Comparison of ENCODE assay signal across 9 mouse cellular contexts in the genomic region with DNA sequence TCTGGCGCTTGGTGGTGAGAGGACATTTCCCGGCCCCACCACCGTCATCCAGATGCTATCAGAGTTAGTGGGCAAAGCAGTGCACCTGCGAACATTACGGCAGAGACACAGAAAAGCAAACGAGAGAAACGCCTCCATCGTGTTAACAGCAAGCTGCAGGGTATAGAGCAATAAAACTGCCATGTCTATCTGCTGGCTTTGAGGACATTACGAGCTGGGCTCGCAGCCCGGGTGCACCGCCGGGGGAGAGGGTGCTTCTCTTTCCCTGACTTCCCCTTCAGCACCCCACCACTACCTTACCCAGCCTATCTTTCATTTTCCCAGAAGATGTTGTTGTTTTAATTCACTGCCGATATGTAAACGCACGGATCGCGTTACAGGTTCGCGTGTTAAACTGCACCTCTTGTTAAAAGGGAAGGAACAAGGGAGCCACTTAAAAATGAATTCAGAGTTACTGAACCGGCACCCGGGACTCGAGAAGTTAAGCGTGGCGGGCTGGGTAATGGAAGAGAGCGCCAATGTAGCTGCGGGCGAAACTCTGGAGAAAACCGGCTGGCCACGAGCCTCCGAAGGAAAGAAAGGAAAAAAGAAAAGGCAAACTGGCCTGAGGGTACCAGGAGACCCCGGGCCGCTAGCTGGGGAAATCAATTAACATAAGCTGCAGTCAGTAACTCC. TPM values are rescaled to one million over a fixed set of nuclear protein-coding genes. Genes with fewer than 3 reads are reported as not detected.
DNase-seq lines count a peak whose midpoint lies in the region; ATAC-seq and TF ChIP-seq lines count a peak whose summit lies in the region.
"Had no signal": no experiment of that assay in that cellular context is flagged by ENCODE, and none has a peak within 500 bp of the region (broad histone marks: within the 10 kb centered on the region; RNA-seq: fewer than 3 reads in every experiment).

No protein-coding gene starts in this region.

- no peak for TF ChIP-seq CTCF in E14TG2a.4 (conservative IDR thresholded peaks at IDR 0.05; ENCODE audit: low read length)

- peak overlapping the region; percentile 57 for H3K4me2 ChIP-seq in heart, embryonic 13.5 days
- H3K4me2 ChIP-seq in embryonic facial prominence, embryonic 15.5 days (replicated peaks), result peak overlapping the region; percentile 39
- 0 out of 2 replicates have a peak overlapping the region, but pooled peaks have one; percentile 7 for H3K4me2 ChIP-seq in limb, embryonic 11.5 days (ENCODE audit: low read depth, severe bottlenecking)

- H3K9ac ChIP-seq in heart, embryonic 13.5 days, result no peak overlapping the region
- no peak overlapping the region for H3K9ac ChIP-seq in embryonic facial prominence, embryonic 15.5 days
- no peak overlapping the region for H3K9ac ChIP-seq in limb, embryonic 11.5 days (ENCODE audit: low read length)

- peak overlapping the region; percentile 36 for H3K4me3 ChIP-seq in heart, embryonic 13.5 days
- peak overlapping the region; percentile 52 for H3K4me3 ChIP-seq in E14TG2a.4 (replicated peaks; ENCODE audit: low read length)
- peak overlapping the region; percentile 30 for H3K4me3 ChIP-seq in embryonic facial prominence, embryonic 15.5 days (replicated peaks)
- no peak overlapping the region for H3K4me3 ChIP-seq in limb, embryonic 11.5 days (ENCODE audit: low read depth, low read length)

- H3K4me1 ChIP-seq in heart, embryonic 13.5 days, result peaks cover 38% of the 10 kb centered on the region
- H3K4me1 ChIP-seq in E14TG2a.4 (replicated peaks; ENCODE audit: low read depth, low read length), result peaks cover 67% of the 10 kb centered on the region
- H3K4me1 ChIP-seq in embryonic facial prominence, embryonic 15.5 days, result peaks cover 44% of the 10 kb centered on the region
- no peaks in the 10 kb centered on the region; the same call in 1 of the 2 replicates for H3K4me1 ChIP-seq in limb, embryonic 11.5 days (ENCODE audit: control insufficient read depth, insufficient read depth, low read length)

- H3K9me3 ChIP-seq in heart, embryonic 13.5 days, result no peaks in the 10 kb centered on the region
- no peaks in the 10 kb centered on the region for H3K9me3 ChIP-seq in E14TG2a.4 (ENCODE audit: low read length)
- no peaks in the 10 kb centered on the region for H3K9me3 ChIP-seq in embryonic facial prominence, embryonic 15.5 days (replicated peaks)
- H3K9me3 ChIP-seq in limb, embryonic 11.5 days (ENCODE audit: control insufficient read depth, low read length), result no peaks in the 10 kb centered on the region

- peaks cover 95% of the 10 kb centered on the region for H3K27me3 ChIP-seq in heart, embryonic 13.5 days (replicated peaks)
- H3K27me3 ChIP-seq in E14TG2a.4 (ENCODE audit: insufficient read depth, low read length), result peaks cover 92% of the 10 kb centered on the region
- peaks cover 89% of the 10 kb centered on the region for H3K27me3 ChIP-seq in embryonic facial prominence, embryonic 15.5 days
- H3K27me3 ChIP-seq in limb, embryonic 11.5 days (ENCODE audit: control insufficient read depth, insufficient read depth, low read length), result peaks cover 75% of the 10 kb centered on the region

- DNase-seq in heart, adult 8-10 months (ENCODE audit: low spot score), result no peak
- peak; percentile 63 for DNase-seq in limb, embryonic 11.5 days (ENCODE audit: low spot score)
- no peak for DNase-seq in cerebellum, adult 11-12 months
- no peak for DNase-seq in urinary bladder, postnatal 4 days (ENCODE audit: low spot score in 2 of 2)
- no peak for DNase-seq in right cerebral cortex, adult 2 months (ENCODE audit: low spot score in 2 of 2)
- DNase-seq: lung, postnatal 10 days had no signal

- no peak for ATAC-seq in heart, embryonic 13.5 days (ENCODE audit: extremely low read depth, insufficient number of reproducible peaks, low FRiP score, low TSS enrichment)
- no peak for ATAC-seq in embryonic facial prominence, embryonic 15.5 days (ENCODE audit: insufficient number of reproducible peaks, low FRiP score, low TSS enrichment, low read depth)
- no peak for ATAC-seq in limb, embryonic 11.5 days (ENCODE audit: insufficient number of reproducible peaks, low FRiP score, low TSS enrichment, low read depth)

- H3K27ac ChIP-seq in heart, embryonic 13.5 days (replicated peaks), result no peak overlapping the region
- peak overlapping the region; percentile 3; the same call in 1 of the 2 replicates for H3K27ac ChIP-seq in embryonic facial prominence, embryonic 15.5 days (replicated peaks)
- no peak overlapping the region for H3K27ac ChIP-seq in limb, embryonic 11.5 days (replicated peaks; ENCODE audit: low read depth, low read length)

- H3K36me3 ChIP-seq in heart, embryonic 13.5 days, result no peaks in the 10 kb centered on the region
- no peaks in the 10 kb centered on the region for H3K36me3 ChIP-seq in E14TG2a.4 (ENCODE audit: insufficient read depth, low read length)
- H3K36me3 ChIP-seq in embryonic facial prominence, embryonic 15.5 days, result no peaks in the 10 kb centered on the region
- no peaks in the 10 kb centered on the region for H3K36me3 ChIP-seq in limb, embryonic 11.5 days (ENCODE audit: control insufficient read depth, insufficient read depth, low read length)

- under 1% methylated on average over 33 of the region's 33 CpGs for WGBS in heart, embryonic 13.5 days
- WGBS in embryonic facial prominence, embryonic 15.5 days, result under 1% methylated on average over 33 of the region's 33 CpGs
- under 1% methylated on average over 33 of the region's 33 CpGs for WGBS in limb, embryonic 11.5 days

RNA-seq across cellular contexts. Expression of gene Dlx6, which starts 2.6 kb away (rescaled TPM):
- polyA plus RNA-seq in heart, embryonic 13.5 days (2015; fragmentation: Nextera tagmentation; extraction: Ambion mirVana), result not detected in 2 replicates
- not detected for total RNA-seq in heart, adult 8-10 months (2022)
- polyA plus RNA-seq in embryonic facial prominence, embryonic 15.5 days (2015; fragmentation: Nextera tagmentation; extraction: Ambion mirVana), result 2.7 and 3.2 TPM in 2 replicates
- polyA plus RNA-seq in limb, embryonic 11.5 days (2014; fragmentation: Nextera tagmentation; extraction: Ambion mirVana), result 0.36 and 0.89 TPM in 2 replicates

RNA-seq across cellular contexts. Expression of gene Dlx5, which starts 21.3 kb away (rescaled TPM):
- 0.94 and 1.1 TPM in 2 replicates for polyA plus RNA-seq in heart, embryonic 13.5 days (2015; fragmentation: Nextera tagmentation; extraction: Ambion mirVana)
- total RNA-seq in heart, adult 8-10 months (2022), result under 1 TPM; 0.22 to 0.84 (median 0.31) TPM
- 46.9 and 56.0 TPM in 2 replicates for polyA plus RNA-seq in embryonic facial prominence, embryonic 15.5 days (2015; fragmentation: Nextera tagmentation; extraction: Ambion mirVana)
- 15.5 and 16.3 TPM in 2 replicates for polyA plus RNA-seq in limb, embryonic 11.5 days (2014; fragmentation: Nextera tagmentation; extraction: Ambion mirVana)

Comparison
In these comparisons a context has a peak if more than half of its experiments do, and no peak if none do; other contexts are left out.
1. H3K4me2 ChIP-seq: peak in every context shown above with its lines; median percentile 57 in heart, embryonic 13.5 days; 39 in embryonic facial prominence, embryonic 15.5 days; 7 in limb, embryonic 11.5 days.